Mouse (Mus musculus): ENCODE measurements around the gene Sema4g. TPM values are rescaled to one million over a fixed set of nuclear protein-coding genes. Genes with fewer than 3 reads are reported as not detected.

Sema4g gene
- polyA plus RNA-seq, 1 experiment from 2014 or later = 3.1 TPM

DNA sequence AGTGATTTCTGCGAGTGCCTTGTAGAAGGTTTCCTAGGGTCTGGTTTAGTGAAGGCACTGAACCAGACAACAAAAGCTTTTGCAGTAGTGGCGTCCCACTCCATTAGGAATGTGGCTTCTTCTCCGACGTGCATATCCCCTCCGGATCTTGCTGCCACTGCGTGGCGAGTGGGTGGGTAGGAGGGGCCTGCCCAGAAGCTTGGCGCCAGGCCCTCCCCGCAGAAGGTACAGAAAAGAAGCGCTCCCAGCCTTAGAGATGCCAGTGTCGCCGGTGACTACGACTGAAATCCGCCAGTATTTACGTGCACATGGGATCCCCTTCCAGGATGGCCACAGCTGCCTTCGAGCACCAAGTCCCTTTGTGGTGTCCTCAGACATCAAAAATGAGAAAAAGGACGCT, 18.1 kb downstream of the Sema4g start:
- Histone ChIP-seq H3K9me3 (replicated peaks) (no peaks in the 10 kb centered on the region), H3K36me3 (peaks cover 74% of the 10 kb centered on the region), H3K27me3 (ENCODE audit: low read depth, poor library complexity, severe bottlenecking) (no peaks in the 10 kb centered on the region), H3K4me1 (peaks cover 35% of the 10 kb centered on the region), H3K4me3 (peak overlapping the region; percentile 78), H3K27ac (replicated peaks) (peak overlapping the region; percentile 86)
- 50% methylated on average over 17 of the region's 17 CpGs for WGBS
- DNase-seq (ENCODE audit: low spot score) = no peak

DNA sequence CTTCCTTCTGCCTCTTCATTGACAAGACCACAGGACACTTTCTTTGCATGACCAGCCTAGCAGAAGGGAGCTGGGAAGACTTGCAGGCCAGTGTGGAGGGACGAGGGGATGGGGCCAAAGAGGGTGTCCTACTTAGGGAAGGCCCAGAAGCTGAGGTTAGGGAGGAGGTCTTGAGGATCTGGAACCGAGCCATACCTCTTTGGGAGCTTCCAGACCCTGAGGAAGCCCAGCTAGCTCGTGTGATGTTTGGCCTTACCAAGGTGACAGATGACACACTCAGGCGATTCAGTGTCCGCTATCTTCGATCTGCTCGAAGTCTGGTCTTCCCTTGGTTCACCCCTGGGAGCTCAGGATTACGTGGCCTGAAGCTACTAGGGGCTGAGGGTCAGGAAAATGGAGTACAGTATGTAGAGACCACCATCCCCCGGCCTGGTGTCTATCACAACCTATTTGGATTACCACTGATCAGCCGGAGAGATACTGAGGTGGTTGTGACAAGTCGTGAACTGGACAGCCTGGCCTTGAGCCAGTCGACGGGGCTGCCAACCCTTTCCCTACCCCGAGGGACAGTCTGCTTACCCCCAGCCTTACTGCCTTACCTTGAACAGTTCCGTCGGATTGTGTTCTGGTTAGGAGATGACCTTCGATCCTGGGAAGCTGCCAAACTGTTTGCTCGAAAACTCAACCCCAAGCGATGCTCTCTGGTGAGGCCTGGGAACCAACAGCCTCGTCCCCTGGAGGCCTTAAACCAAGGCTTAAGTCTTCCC, 18.7 kb downstream of the Sema4g start:
- Histone ChIP-seq H3K36me3 (peaks cover 74% of the 10 kb centered on the region), H3K27me3 (ENCODE audit: low read depth, poor library complexity, severe bottlenecking) (no peaks in the 10 kb centered on the region), H3K4me3 (peak overlapping the region; percentile 78), H3K4me1 (peaks cover 33% of the 10 kb centered on the region), H3K27ac (replicated peaks) (peak overlapping the region; percentile 86), H3K9me3 (replicated peaks) (no peaks in the 10 kb centered on the region)
- no peak for DNase-seq (ENCODE audit: low spot score)
- WGBS = 94% methylated on average over 20 of the region's 20 CpGs

DNA sequence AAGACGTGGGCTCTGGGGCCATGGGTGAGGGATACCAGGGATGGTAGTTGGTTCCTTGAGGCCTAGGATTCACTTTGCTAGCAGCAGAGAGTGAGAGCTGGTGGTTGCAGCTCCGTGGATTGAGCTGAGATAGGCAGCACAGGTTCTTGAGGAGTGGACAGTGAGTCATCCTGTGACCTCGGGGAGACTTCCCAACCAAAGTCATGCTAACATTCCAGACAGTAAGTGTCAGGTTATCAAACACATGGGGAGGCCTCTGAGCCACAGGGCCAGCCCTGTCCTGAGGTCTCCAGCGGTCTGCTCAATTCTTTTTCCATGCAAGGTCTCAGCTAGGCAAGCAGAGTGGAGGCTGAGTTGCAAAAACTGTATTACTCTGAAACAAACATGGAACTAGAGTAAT, 21.7 kb downstream of the Sema4g start:
- no peaks in the 10 kb centered on the region for H3K9me3 ChIP-seq (replicated peaks)
- no peak overlapping the region for H3K4me3 ChIP-seq
- DNase-seq (ENCODE audit: low spot score) = no peak
- no peak overlapping the region for H3K27ac ChIP-seq (replicated peaks)
- WGBS = 93% methylated on average over 4 of the region's 4 CpGs
- H3K4me1 ChIP-seq = peaks cover 47% of the 10 kb centered on the region
- no peaks in the 10 kb centered on the region for H3K27me3 ChIP-seq (ENCODE audit: low read depth, poor library complexity, severe bottlenecking)
- peaks cover 52% of the 10 kb centered on the region for H3K36me3 ChIP-seq

DNA sequence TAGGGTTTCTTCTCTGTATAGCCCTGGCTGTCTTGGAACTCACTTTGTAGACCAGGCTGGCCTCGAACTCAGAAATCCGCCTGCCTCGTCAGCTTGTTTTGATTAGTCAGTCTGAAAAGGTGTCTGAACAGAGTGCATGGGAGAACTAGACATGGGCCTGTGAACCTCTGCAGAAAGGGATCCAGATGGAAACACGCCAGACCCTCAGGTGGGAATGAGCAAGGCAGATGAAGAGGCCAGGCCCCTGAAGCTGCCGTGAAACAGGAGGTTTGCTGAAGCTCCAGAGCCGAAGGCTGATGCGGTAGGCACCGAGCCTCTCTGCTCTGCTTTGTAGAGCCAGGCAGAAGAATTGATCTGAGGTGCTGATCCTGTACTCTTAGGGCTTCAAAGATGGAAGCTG, 23.3 kb downstream of the Sema4g start:
- no peak for DNase-seq (ENCODE audit: low spot score)
- Histone ChIP-seq H3K4me3 (no peak overlapping the region), H3K4me1 (peaks cover 55% of the 10 kb centered on the region), H3K36me3 (peaks cover 52% of the 10 kb centered on the region), H3K9me3 (replicated peaks) (no peaks in the 10 kb centered on the region), H3K27me3 (ENCODE audit: low read depth, poor library complexity, severe bottlenecking) (no peaks in the 10 kb centered on the region), H3K27ac (replicated peaks) (no peak overlapping the region)
- WGBS = 88% methylated on average over 8 of the region's 8 CpGs

DNA sequence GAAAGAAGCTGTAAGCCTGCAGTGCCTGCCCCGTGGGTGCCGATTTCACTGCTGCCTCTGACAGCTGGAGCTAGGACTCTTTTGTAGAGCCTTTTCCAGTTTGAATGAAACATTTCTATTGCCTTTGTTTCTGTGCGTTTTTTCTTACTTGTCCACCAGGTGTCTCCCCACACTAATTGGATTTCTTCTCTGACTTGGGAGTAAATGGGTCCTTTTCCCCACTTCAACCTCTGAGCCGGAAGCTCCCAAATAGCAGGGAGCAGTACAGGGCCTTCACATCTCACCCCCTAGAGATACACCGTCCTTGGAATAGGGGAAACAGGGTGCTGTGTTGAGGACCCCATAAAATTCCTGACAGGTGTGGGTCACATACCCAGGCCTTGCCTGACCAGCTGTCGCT, 23.7 kb downstream of the Sema4g start:
- H3K4me3 ChIP-seq = no peak overlapping the region
- no peak overlapping the region for H3K27ac ChIP-seq (replicated peaks)
- WGBS = 46% methylated on average over 6 of the region's 6 CpGs
- peaks cover 55% of the 10 kb centered on the region for H3K4me1 ChIP-seq
- peaks cover 50% of the 10 kb centered on the region for H3K36me3 ChIP-seq
- no peaks in the 10 kb centered on the region for H3K9me3 ChIP-seq (replicated peaks)
- no peaks in the 10 kb centered on the region for H3K27me3 ChIP-seq (ENCODE audit: low read depth, poor library complexity, severe bottlenecking)
- DNase-seq (ENCODE audit: low spot score) = no peak

DNA sequence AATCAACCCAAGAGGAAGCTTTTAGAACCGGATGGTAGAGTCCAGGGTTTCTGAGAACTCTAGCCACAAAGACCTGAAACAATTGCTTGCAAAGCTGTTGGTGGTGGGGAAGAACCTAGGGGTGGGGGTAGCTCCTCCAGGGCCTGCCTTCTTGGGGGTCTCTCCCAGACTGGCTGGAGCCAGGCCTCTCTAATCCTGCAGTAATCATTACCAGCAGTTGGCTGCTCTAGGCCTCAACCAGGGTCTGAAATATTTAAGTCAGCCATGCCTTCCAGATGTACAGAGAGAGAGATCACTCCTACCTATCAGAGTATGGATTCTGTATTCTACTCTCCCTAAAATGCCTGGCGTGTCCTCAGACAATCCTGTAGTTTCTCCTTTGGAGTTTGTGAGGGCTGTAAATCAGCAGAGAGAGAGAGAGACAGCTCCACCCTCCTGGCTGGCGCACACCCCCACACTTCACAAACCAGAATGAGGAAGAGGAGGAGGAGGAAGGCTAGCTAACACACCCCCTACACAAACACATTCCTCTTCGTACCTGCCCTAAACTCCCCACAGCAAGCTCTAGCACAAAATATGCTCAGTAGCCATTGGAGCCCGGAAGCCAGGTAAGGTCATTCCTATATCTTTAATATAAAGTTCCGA, 24.8 kb downstream of the Sema4g start:
- no peak overlapping the region for H3K4me3 ChIP-seq
- no peak for DNase-seq (ENCODE audit: low spot score)
- no peaks in the 10 kb centered on the region for H3K9me3 ChIP-seq (replicated peaks)
- no peaks in the 10 kb centered on the region for H3K27me3 ChIP-seq (ENCODE audit: low read depth, poor library complexity, severe bottlenecking)
- 67% methylated on average over 6 of the region's 6 CpGs for WGBS
- peaks cover 55% of the 10 kb centered on the region for H3K4me1 ChIP-seq
- H3K36me3 ChIP-seq = peaks cover 39% of the 10 kb centered on the region
- H3K27ac ChIP-seq (replicated peaks) = peak overlapping the region; percentile 0; the same call in 1 of the 2 replicates

DNA sequence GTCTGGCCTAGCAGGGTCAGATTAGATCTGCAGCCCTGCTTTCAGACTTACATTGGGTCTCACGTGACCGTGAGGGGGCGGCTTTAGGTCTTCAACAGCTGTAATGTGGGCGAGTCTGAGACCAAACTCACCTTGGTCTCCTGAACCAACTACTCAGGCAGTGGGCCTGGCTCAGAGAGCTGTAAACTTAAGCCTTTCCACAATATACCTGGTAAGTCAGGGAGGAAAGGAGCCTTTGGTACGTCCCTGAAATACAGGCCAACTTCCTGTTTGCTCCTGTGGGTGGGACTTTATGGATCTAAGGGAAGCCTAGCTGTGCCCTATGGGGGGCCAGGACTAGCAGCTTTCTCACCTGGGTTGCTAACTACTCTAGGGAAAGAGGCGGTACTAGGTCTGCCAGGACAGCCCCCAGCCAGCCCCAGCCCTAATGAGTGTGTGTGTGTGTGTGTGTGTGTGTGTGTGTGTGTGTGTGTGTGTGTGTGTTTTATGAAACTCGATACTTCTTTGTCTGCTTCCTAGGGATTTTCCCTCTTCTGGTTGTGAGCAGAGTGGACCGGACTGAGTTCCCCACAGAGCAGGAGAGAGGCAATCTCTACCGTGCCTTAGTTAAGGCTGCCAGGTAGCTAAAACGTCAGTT, 25.6 kb downstream of the Sema4g start, which contains the start of gene Lzts2:
Gene Lzts2, plus strand, starts transcription at position 80 of the 637 bp plus-strand sequence.
- Histone ChIP-seq H3K4me1 (peaks cover 59% of the 10 kb centered on the region), H3K9me3 (replicated peaks) (no peaks in the 10 kb centered on the region), H3K4me3 (peak within 1 kb of the TSS; percentile 87), H3K27me3 (ENCODE audit: low read depth, poor library complexity, severe bottlenecking) (no peaks in the 10 kb centered on the region), H3K36me3 (peaks cover 33% of the 10 kb centered on the region), H3K27ac (replicated peaks) (peak within 1 kb of the TSS; percentile 99)
- DNase-seq (ENCODE audit: low spot score) = no peak
- WGBS = 8% methylated on average over 10 of the region's 10 CpGs

DNA sequence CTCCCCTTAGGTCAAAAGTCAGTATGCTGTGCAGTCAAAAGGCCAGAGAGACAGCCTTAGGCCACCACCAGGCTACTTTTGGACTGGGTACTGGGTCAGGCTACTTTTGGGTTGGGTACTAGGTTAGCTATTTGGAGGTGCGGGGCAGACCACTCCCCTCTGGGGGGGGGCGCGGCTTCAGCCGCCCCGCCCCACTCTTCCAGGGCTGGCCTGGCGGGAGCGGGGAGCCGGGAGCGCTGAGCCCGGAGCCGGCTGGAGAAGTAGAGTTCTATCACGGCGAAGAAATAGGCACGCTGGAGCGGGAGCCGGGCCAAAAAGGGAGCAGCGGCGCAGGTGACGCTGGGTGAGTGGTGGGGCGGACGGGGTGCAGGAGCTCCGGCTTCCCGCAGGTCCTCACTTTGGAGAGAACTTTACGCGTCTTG, 26.1 kb downstream of the Sema4g start:
- Histone ChIP-seq H3K27me3 (ENCODE audit: low read depth, poor library complexity, severe bottlenecking) (no peaks in the 10 kb centered on the region), H3K4me1 (peaks cover 64% of the 10 kb centered on the region), H3K27ac (replicated peaks) (peak overlapping the region; percentile 99), H3K4me3 (peak overlapping the region; percentile 87), H3K9me3 (replicated peaks) (no peaks in the 10 kb centered on the region), H3K36me3 (peaks cover 33% of the 10 kb centered on the region)
- under 1% methylated on average over 25 of the region's 25 CpGs for WGBS
- DNase-seq (ENCODE audit: low spot score) = peak; percentile 47

DNA sequence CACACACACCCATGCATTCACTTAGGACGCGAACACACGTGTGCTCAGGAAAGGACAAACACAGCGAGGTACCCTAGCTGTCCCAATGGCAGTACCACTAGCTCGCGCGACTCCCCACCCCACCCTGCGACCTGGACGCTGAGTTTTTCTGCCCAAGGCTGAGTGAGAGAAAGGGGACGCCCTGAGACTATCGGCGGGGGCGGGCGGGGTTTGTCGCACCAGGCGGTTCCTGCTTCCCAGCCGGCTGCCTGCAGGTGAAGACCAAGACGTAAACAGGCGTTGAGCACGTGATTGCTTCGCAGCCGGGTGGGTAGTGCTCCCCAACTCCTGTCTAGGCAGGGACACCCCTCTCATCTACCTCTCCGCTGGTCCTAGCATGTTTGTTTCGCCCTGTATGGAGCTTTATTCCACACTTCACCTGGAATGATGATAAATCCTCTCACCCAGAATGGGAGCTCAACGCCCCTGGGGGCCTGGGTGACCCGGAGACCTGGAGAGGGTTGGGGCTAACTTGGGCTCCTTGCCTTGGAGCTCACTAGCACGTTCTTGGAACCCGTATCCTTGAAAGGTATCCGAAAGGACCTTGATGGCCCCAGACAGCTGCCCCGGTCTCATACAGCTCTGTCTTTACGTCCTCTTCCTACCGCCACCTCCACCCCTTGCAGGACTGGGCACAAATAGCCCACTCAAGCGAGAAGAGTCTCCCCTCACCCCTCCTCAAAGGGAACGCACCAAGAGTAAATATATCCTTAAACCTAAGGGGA, 26.8 kb downstream of the Sema4g start:
- peaks cover 33% of the 10 kb centered on the region for H3K36me3 ChIP-seq
- peak; percentile 56 for DNase-seq (ENCODE audit: low spot score)
- H3K4me3 ChIP-seq = peak overlapping the region; percentile 87
- no peaks in the 10 kb centered on the region for H3K27me3 ChIP-seq (ENCODE audit: low read depth, poor library complexity, severe bottlenecking)
- no peaks in the 10 kb centered on the region for H3K9me3 ChIP-seq (replicated peaks)
- under 1% methylated on average over 34 of the region's 34 CpGs for whole genome bisulfite sequencing
- peak overlapping the region; percentile 99 for H3K27ac ChIP-seq (replicated peaks)
- peaks cover 71% of the 10 kb centered on the region for H3K4me1 ChIP-seq

DNA sequence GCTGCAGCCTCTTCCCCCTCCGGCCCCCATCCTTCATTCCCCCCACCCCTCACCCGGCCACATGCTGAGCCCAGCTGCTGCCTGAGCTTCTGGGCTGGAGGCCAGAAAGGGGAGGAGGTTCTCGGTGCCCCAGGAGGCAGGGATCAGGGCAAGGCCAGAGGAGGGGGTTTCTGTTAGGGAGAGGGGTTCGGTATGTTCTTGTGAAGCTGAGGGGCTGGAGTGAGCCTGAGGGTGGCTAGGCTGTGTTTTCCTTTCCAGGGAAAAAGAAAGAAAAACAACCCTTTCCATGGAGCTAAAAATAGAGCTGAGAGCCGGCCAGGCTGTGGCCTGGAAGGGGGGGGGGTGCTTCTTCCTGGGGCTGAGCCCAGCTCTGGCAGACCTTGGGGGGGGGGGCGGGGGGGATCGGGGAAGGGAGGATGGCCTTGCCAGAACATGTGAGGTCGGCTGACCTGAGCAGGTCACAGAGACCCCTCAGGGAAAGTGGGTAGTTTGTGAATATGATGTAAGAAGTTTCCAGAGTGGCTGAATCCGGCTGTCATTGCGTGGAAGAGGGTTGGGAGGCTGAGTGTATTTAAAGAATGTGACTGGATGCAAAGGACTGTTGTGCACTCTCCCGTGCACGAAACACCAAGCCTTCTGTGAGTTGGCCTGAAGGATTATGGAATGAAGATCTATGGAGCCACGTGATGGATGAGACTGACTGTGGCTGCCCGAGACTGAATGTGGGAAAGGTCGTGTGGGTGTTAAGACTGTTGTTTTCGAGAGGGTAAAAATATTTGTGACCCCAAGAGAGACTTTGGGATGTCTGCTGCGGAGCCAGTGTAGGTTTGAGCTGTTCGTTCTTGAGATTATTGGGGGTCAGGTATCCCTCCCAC, 27.7 kb downstream of the Sema4g start:
- no peaks in the 10 kb centered on the region for H3K9me3 ChIP-seq (replicated peaks)
- peaks cover 80% of the 10 kb centered on the region for H3K4me1 ChIP-seq
- DNase-seq (ENCODE audit: low spot score) = peak; percentile 74
- H3K27me3 ChIP-seq (ENCODE audit: low read depth, poor library complexity, severe bottlenecking) = no peaks in the 10 kb centered on the region
- H3K4me3 ChIP-seq = peak overlapping the region; percentile 87
- WGBS = 1% methylated on average over 18 of the region's 18 CpGs
- H3K27ac ChIP-seq (replicated peaks) = peak overlapping the region; percentile 99
- H3K36me3 ChIP-seq = peaks cover 33% of the 10 kb centered on the region

DNA sequence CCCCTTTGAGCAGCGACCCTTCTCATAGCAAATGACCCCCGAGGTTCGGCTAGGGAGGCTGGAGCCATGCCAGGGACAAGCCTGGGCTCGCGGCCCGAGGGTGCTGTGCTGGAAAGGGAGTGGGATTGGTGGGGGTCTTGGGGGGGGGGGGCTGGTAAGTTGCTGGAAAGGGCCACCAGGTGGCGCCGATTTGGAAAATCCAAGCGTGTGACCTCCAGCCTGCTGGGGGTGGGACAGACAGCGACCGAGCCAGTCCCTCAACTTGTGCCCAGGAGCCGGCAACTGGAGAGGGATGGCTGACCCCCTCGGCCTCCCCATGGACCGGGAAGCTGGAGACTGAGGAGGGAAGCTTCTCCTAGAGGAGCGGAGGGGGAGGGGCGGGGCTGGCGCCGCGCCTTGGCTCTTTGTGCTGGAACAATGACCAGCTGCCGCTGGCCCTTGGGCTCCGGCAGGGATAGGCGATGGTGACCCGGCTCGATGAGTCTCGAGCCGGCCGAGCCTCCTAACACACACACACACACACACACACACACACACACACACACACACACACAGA, 28.4 kb downstream of the Sema4g start:
- H3K27me3 ChIP-seq (ENCODE audit: low read depth, poor library complexity, severe bottlenecking) = no peaks in the 10 kb centered on the region
- H3K27ac ChIP-seq (replicated peaks) = peak overlapping the region; percentile 99
- H3K36me3 ChIP-seq = peaks cover 33% of the 10 kb centered on the region
- peaks cover 82% of the 10 kb centered on the region for H3K4me1 ChIP-seq
- no peaks in the 10 kb centered on the region for H3K9me3 ChIP-seq (replicated peaks)
- WGBS = under 1% methylated on average over 19 of the region's 27 CpGs
- DNase-seq (ENCODE audit: low spot score) = peak; percentile 92
- peak overlapping the region; percentile 87 for H3K4me3 ChIP-seq

All from midbrain, embryonic 10.5 days (tissue).